Mouse (Mus musculus): ENCODE data around the gene Cbx7. TPM values are rescaled to one million over a fixed set of nuclear protein-coding genes. Genes with fewer than 3 reads are reported as not detected.
"Not testable (repeated sequence)": the region's sequence is repeated elsewhere in the genome, so short reads cannot be mapped to it uniquely, and the experiment has no call there.

Gene Cbx7
- polyA plus RNA-seq, 1 experiment from 2014 or later: 0.97 TPM

GRCm38 (mm10) chr15:79917111-79917720, 53.7 kb downstream of the Cbx7 start:
- ATAC-seq (ENCODE audit: insufficient number of reproducible peaks, low FRiP score, low TSS enrichment, low read depth): no peak
- WGBS: 91% methylated on average over 14 of the region's 14 CpGs
- Histone ChIP-seq H3K27me3 (ENCODE audit: control insufficient read depth, insufficient read depth, low read length) (no peaks in the 10 kb centered on the region), H3K36me3 (ENCODE audit: control insufficient read depth, insufficient read depth, low read length) (no peaks in the 10 kb centered on the region), H3K9me3 (ENCODE audit: control insufficient read depth, low read length) (no peaks in the 10 kb centered on the region), H3K4me1 (ENCODE audit: control insufficient read depth, insufficient read depth, low read length) (no peaks in the 10 kb centered on the region), H3K4me3 (ENCODE audit: low read depth, low read length) (no peak overlapping the region), H3K4me2 (ENCODE audit: low read depth, severe bottlenecking) (no peak overlapping the region), H3K9ac (ENCODE audit: low read length) (no peak overlapping the region), H3K27ac (replicated peaks; ENCODE audit: low read depth, low read length) (no peak overlapping the region)
- no peak for DNase-seq (ENCODE audit: low spot score)

GRCm38 (mm10) chr15:79916150-79916549, 54.8 kb downstream of the Cbx7 start:
- no peak for DNase-seq (ENCODE audit: low spot score)
- H3K4me3 ChIP-seq (ENCODE audit: low read depth, low read length): no peak overlapping the region
- no peaks in the 10 kb centered on the region for H3K4me1 ChIP-seq (ENCODE audit: control insufficient read depth, insufficient read depth, low read length)
- 78% methylated on average over 5 of the region's 5 CpGs for WGBS
- no peaks in the 10 kb centered on the region for H3K9me3 ChIP-seq (ENCODE audit: control insufficient read depth, low read length)
- no peak for ATAC-seq (ENCODE audit: insufficient number of reproducible peaks, low FRiP score, low TSS enrichment, low read depth)
- no peak overlapping the region for H3K9ac ChIP-seq (ENCODE audit: low read length)
- H3K27ac ChIP-seq (replicated peaks; ENCODE audit: low read depth, low read length): no peak overlapping the region
- H3K27me3 ChIP-seq (ENCODE audit: control insufficient read depth, insufficient read depth, low read length): no peaks in the 10 kb centered on the region
- H3K36me3 ChIP-seq (ENCODE audit: control insufficient read depth, insufficient read depth, low read length): no peaks in the 10 kb centered on the region
- H3K4me2 ChIP-seq (ENCODE audit: low read depth, severe bottlenecking): no peak overlapping the region

GRCm38 (mm10) chr15:79914357-79914756, 56.6 kb downstream of the Cbx7 start:
- H3K36me3 ChIP-seq (ENCODE audit: control insufficient read depth, insufficient read depth, low read length): no peaks in the 10 kb centered on the region
- no peak for DNase-seq (ENCODE audit: low spot score)
- no peak overlapping the region for H3K27ac ChIP-seq (replicated peaks; ENCODE audit: low read depth, low read length)
- no peak overlapping the region for H3K9ac ChIP-seq (ENCODE audit: low read length)
- no peak for ATAC-seq (ENCODE audit: insufficient number of reproducible peaks, low FRiP score, low TSS enrichment, low read depth)
- no peaks in the 10 kb centered on the region for H3K4me1 ChIP-seq (ENCODE audit: control insufficient read depth, insufficient read depth, low read length)
- no peak overlapping the region for H3K4me3 ChIP-seq (ENCODE audit: low read depth, low read length)
- no peaks in the 10 kb centered on the region for H3K27me3 ChIP-seq (ENCODE audit: control insufficient read depth, insufficient read depth, low read length)
- H3K9me3 ChIP-seq (ENCODE audit: control insufficient read depth, low read length): no peaks in the 10 kb centered on the region
- H3K4me2 ChIP-seq (ENCODE audit: low read depth, severe bottlenecking): no peak overlapping the region
- 88% methylated on average over 3 of the region's 3 CpGs for WGBS

GRCm38 (mm10) chr15:79913761-79914346, 57.1 kb downstream of the Cbx7 start:
- Histone ChIP-seq H3K4me1 (ENCODE audit: control insufficient read depth, insufficient read depth, low read length) (no peaks in the 10 kb centered on the region), H3K4me2 (ENCODE audit: low read depth, severe bottlenecking) (no peak overlapping the region), H3K36me3 (ENCODE audit: control insufficient read depth, insufficient read depth, low read length) (no peaks in the 10 kb centered on the region), H3K4me3 (ENCODE audit: low read depth, low read length) (no peak overlapping the region), H3K9me3 (ENCODE audit: control insufficient read depth, low read length) (no peaks in the 10 kb centered on the region), H3K27ac (replicated peaks; ENCODE audit: low read depth, low read length) (no peak overlapping the region), H3K9ac (ENCODE audit: low read length) (no peak overlapping the region), H3K27me3 (ENCODE audit: control insufficient read depth, insufficient read depth, low read length) (no peaks in the 10 kb centered on the region)
- WGBS: 80% methylated on average over 6 of the region's 6 CpGs
- ATAC-seq (ENCODE audit: insufficient number of reproducible peaks, low FRiP score, low TSS enrichment, low read depth) (no peak), DNase-seq (ENCODE audit: low spot score) (no peak)

- Histone ChIP-seq H3K4me3 (ENCODE audit: low read depth, low read length) (no peak overlapping the region), H3K9ac (ENCODE audit: low read length) (no peak overlapping the region; the same call in 1 of the 2 replicates), H3K27ac (replicated peaks; ENCODE audit: low read depth, low read length) (no peak overlapping the region), H3K9me3 (ENCODE audit: control insufficient read depth, low read length) (no peaks in the 10 kb centered on the region), H3K4me2 (ENCODE audit: low read depth, severe bottlenecking) (no peak overlapping the region), H3K4me1 (ENCODE audit: control insufficient read depth, insufficient read depth, low read length) (no peaks in the 10 kb centered on the region), H3K36me3 (ENCODE audit: control insufficient read depth, insufficient read depth, low read length) (no peaks in the 10 kb centered on the region; the same call in 1 of the 2 replicates), H3K27me3 (ENCODE audit: control insufficient read depth, insufficient read depth, low read length) (no peaks in the 10 kb centered on the region)
- WGBS: 88% methylated on average over 8 of the region's 8 CpGs
- no peak for ATAC-seq (ENCODE audit: insufficient number of reproducible peaks, low FRiP score, low TSS enrichment, low read depth)
- DNase-seq (ENCODE audit: low spot score): no peak
Measured at GRCm38 (mm10) chr15:79911339-79911738, 59.6 kb downstream of the Cbx7 start.

- H3K4me2 ChIP-seq (ENCODE audit: low read depth, severe bottlenecking); ATAC-seq (ENCODE audit: insufficient number of reproducible peaks, low FRiP score, low TSS enrichment, low read depth); DNase-seq (ENCODE audit: low spot score); H3K27me3 ChIP-seq (ENCODE audit: control insufficient read depth, insufficient read depth, low read length); H3K4me1 ChIP-seq (ENCODE audit: control insufficient read depth, insufficient read depth, low read length); H3K9me3 ChIP-seq (ENCODE audit: control insufficient read depth, low read length); H3K4me3 ChIP-seq (ENCODE audit: low read depth, low read length); H3K36me3 ChIP-seq (ENCODE audit: control insufficient read depth, insufficient read depth, low read length); H3K27ac ChIP-seq (replicated peaks; ENCODE audit: low read depth, low read length); H3K9ac ChIP-seq (ENCODE audit: low read length): not testable (repeated sequence)
- WGBS: 79% methylated on average over 1 of the region's 1 CpGs
Measured at GRCm38 (mm10) chr15:79910812-79911211, 60.1 kb downstream of the Cbx7 start.

- H3K36me3 ChIP-seq (ENCODE audit: control insufficient read depth, insufficient read depth, low read length); DNase-seq (ENCODE audit: low spot score); H3K9me3 ChIP-seq (ENCODE audit: control insufficient read depth, low read length); H3K9ac ChIP-seq (ENCODE audit: low read length); H3K27me3 ChIP-seq (ENCODE audit: control insufficient read depth, insufficient read depth, low read length); H3K4me2 ChIP-seq (ENCODE audit: low read depth, severe bottlenecking); H3K4me1 ChIP-seq (ENCODE audit: control insufficient read depth, insufficient read depth, low read length); H3K4me3 ChIP-seq (ENCODE audit: low read depth, low read length); ATAC-seq (ENCODE audit: insufficient number of reproducible peaks, low FRiP score, low TSS enrichment, low read depth); H3K27ac ChIP-seq (replicated peaks; ENCODE audit: low read depth, low read length): not testable (repeated sequence)
- 91% methylated on average over 3 of the region's 3 CpGs for WGBS
Measured at GRCm38 (mm10) chr15:79909006-79909405, 61.9 kb downstream of the Cbx7 start.

GRCm38 (mm10) chr15:79906855-79907254, 64.1 kb downstream of the Cbx7 start:
- Histone ChIP-seq H3K36me3 (ENCODE audit: control insufficient read depth, insufficient read depth, low read length) (no peaks in the 10 kb centered on the region; the same call in 1 of the 2 replicates), H3K4me3 (ENCODE audit: low read depth, low read length) (no peak overlapping the region), H3K9me3 (ENCODE audit: control insufficient read depth, low read length) (no peaks in the 10 kb centered on the region), H3K4me1 (ENCODE audit: control insufficient read depth, insufficient read depth, low read length) (no peaks in the 10 kb centered on the region), H3K9ac (ENCODE audit: low read length) (no peak overlapping the region), H3K4me2 (ENCODE audit: low read depth, severe bottlenecking) (no peak overlapping the region), H3K27ac (replicated peaks; ENCODE audit: low read depth, low read length) (no peak overlapping the region), H3K27me3 (ENCODE audit: control insufficient read depth, insufficient read depth, low read length) (no peaks in the 10 kb centered on the region)
- ATAC-seq (ENCODE audit: insufficient number of reproducible peaks, low FRiP score, low TSS enrichment, low read depth) (no peak), DNase-seq (ENCODE audit: low spot score) (no peak)
- WGBS: 34% methylated on average over 14 of the region's 14 CpGs

GRCm38 (mm10) chr15:79905211-79905610, 65.7 kb downstream of the Cbx7 start:
- H3K4me1 ChIP-seq (ENCODE audit: control insufficient read depth, insufficient read depth, low read length): no peaks in the 10 kb centered on the region
- no peak overlapping the region for H3K4me2 ChIP-seq (ENCODE audit: low read depth, severe bottlenecking)
- ATAC-seq (ENCODE audit: insufficient number of reproducible peaks, low FRiP score, low TSS enrichment, low read depth): no peak
- no peak overlapping the region for H3K27ac ChIP-seq (replicated peaks; ENCODE audit: low read depth, low read length)
- no peaks in the 10 kb centered on the region for H3K9me3 ChIP-seq (ENCODE audit: control insufficient read depth, low read length)
- DNase-seq (ENCODE audit: low spot score): no peak
- H3K9ac ChIP-seq (ENCODE audit: low read length): no peak overlapping the region
- 71% methylated on average over 12 of the region's 12 CpGs for WGBS
- H3K36me3 ChIP-seq (ENCODE audit: control insufficient read depth, insufficient read depth, low read length): no peaks in the 10 kb centered on the region; the same call in 1 of the 2 replicates
- no peaks in the 10 kb centered on the region for H3K27me3 ChIP-seq (ENCODE audit: control insufficient read depth, insufficient read depth, low read length)
- no peak overlapping the region for H3K4me3 ChIP-seq (ENCODE audit: low read depth, low read length)

All from limb, embryonic 11.5 days (tissue).